Comparison of ENCODE assay signal across 10 mouse cellular contexts in the genomic region with DNA sequence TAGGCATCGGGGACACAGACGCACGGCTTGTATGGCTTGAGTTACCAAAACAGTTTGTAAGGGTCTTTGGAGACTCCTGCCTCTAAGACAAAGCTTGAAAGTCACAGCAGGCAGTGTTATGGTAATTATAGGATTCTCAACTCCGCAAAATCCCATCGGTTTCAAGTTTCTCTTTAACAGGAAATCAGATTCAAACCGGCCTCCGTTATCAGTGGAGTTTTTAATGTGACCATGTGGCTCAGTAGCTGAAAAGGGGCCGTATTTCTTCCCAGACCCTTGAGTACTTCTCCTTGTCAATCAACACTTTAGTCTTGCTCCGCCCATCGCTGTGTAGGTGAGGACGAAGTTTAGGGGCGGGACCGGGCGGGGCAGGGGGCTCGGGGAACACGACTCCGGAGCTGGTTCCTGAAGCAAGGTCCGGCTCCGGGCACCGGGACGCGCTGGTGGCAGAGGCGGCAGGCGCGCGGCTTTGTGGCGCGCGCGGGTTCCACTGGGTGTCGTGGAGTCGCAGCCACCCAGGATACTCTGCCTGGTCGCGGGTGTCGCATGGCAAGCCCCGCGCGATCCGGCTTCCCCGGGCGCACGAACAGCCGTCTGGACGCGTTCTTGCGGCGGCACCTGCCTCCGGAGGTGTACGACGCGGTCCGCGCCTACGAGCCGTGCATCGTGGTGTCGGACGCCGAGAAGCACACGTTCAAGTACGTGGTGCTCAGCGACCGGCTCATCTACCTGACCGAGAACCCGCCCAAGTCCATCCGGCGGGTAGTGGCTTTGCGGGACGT. TPM values are rescaled to one million over a fixed set of nuclear protein-coding genes. Genes with fewer than 3 reads are reported as not detected.
DNase-seq lines count a peak whose midpoint lies in the region; ATAC-seq lines count a peak whose summit lies in the region.
"Had no signal": no experiment of that assay in that cellular context is flagged by ENCODE, and none has a peak within 500 bp of the region (broad histone marks: within the 10 kb centered on the region; RNA-seq: fewer than 3 reads in every experiment).

A gene (plus strand): TSS at position 317 of the 782 bp plus-strand sequence.

- H3K27me3 ChIP-seq in erythroblast, embryonic 14.5 days (ENCODE audit: control insufficient read depth): peaks cover 42% of the 10 kb centered on the region
- H3K27me3 ChIP-seq in hindbrain, embryonic 14.5 days (ENCODE audit: control insufficient read depth, insufficient read depth, low read length): peaks cover 36% of the 10 kb centered on the region
- peaks cover 65% of the 10 kb centered on the region for H3K27me3 ChIP-seq in liver, embryonic 15.5 days
- peaks cover 38% of the 10 kb centered on the region for H3K27me3 ChIP-seq in neural tube, embryonic 12.5 days (replicated peaks)

- ATAC-seq in erythroblast, adult 5-6 weeks (replicated peaks; ENCODE audit: low FRiP score, poor library complexity, severe bottlenecking): no peak
- ATAC-seq in hindbrain, embryonic 14.5 days (ENCODE audit: low FRiP score): no peak
- no peak for ATAC-seq in liver, embryonic 15.5 days (ENCODE audit: insufficient read depth)
- ATAC-seq in neural tube, embryonic 12.5 days (ENCODE audit: low FRiP score, low read depth): peak; percentile 64

- no peak within 1 kb of the TSS for H3K27ac ChIP-seq in hindbrain, embryonic 14.5 days
- no peak within 1 kb of the TSS for H3K27ac ChIP-seq in liver, embryonic 15.5 days (replicated peaks)
- no peak within 1 kb of the TSS for H3K27ac ChIP-seq in neural tube, embryonic 12.5 days

- peak within 1 kb of the TSS; percentile 31 for H3K4me3 ChIP-seq in erythroblast, embryonic 14.5 days (replicated peaks)
- peak within 1 kb of the TSS; percentile 43 for H3K4me3 ChIP-seq in hindbrain, embryonic 14.5 days (replicated peaks; ENCODE audit: low read length)
- peak within 1 kb of the TSS; percentile 44 for H3K4me3 ChIP-seq in liver, embryonic 15.5 days (replicated peaks)
- H3K4me3 ChIP-seq in neural tube, embryonic 12.5 days: peak within 1 kb of the TSS; percentile 44

- WGBS in hindbrain, embryonic 14.5 days: under 1% methylated on average over 62 of the region's 69 CpGs
- WGBS in liver, embryonic 15.5 days (ENCODE audit: insufficient replicate concordance): under 1% methylated on average over 69 of the region's 69 CpGs
- WGBS in neural tube, embryonic 12.5 days: under 1% methylated on average over 69 of the region's 69 CpGs

- H3K4me1 ChIP-seq in erythroblast, embryonic 14.5 days (ENCODE audit: control insufficient read depth): peaks cover 5% of the 10 kb centered on the region
- peaks cover 20% of the 10 kb centered on the region for H3K4me1 ChIP-seq in hindbrain, embryonic 14.5 days (replicated peaks; ENCODE audit: control insufficient read depth, insufficient read depth, low read length)
- peaks cover 16% of the 10 kb centered on the region for H3K4me1 ChIP-seq in liver, embryonic 15.5 days (replicated peaks)
- peaks cover 12% of the 10 kb centered on the region for H3K4me1 ChIP-seq in neural tube, embryonic 12.5 days

- H3K36me3 ChIP-seq in erythroblast, embryonic 14.5 days (ENCODE audit: control insufficient read depth): no peaks in the 10 kb centered on the region
- no peaks in the 10 kb centered on the region for H3K36me3 ChIP-seq in hindbrain, embryonic 14.5 days (replicated peaks; ENCODE audit: control insufficient read depth, insufficient read depth)
- H3K36me3 ChIP-seq in liver, embryonic 15.5 days (replicated peaks): no peaks in the 10 kb centered on the region
- H3K36me3 ChIP-seq in neural tube, embryonic 12.5 days: no peaks in the 10 kb centered on the region
- H3K36me3 ChIP-seq: G1E had no signal

- H3K9me3 ChIP-seq in erythroblast, embryonic 14.5 days (ENCODE audit: control insufficient read depth, low read length): no peaks in the 10 kb centered on the region; the same call in 1 of the 2 replicates
- H3K9me3 ChIP-seq in hindbrain, embryonic 14.5 days (ENCODE audit: control insufficient read depth, low read length): no peaks in the 10 kb centered on the region
- H3K9me3 ChIP-seq in liver, embryonic 15.5 days (replicated peaks): no peaks in the 10 kb centered on the region
- no peaks in the 10 kb centered on the region for H3K9me3 ChIP-seq in neural tube, embryonic 12.5 days

- H3K9ac ChIP-seq in hindbrain, embryonic 14.5 days: peak within 1 kb of the TSS; percentile 52
- no peak within 1 kb of the TSS for H3K9ac ChIP-seq in liver, embryonic 15.5 days
- H3K9ac ChIP-seq in neural tube, embryonic 12.5 days: peak within 1 kb of the TSS; percentile 45

- H3K4me2 ChIP-seq in hindbrain, embryonic 14.5 days (replicated peaks): peak within 1 kb of the TSS; percentile 83
- peak within 1 kb of the TSS; percentile 70 for H3K4me2 ChIP-seq in liver, embryonic 15.5 days
- peak within 1 kb of the TSS; percentile 98 for H3K4me2 ChIP-seq in neural tube, embryonic 12.5 days (replicated peaks)

- peak; percentile 76 for DNase-seq in ES-CJ7 (ENCODE audit: low read depth, low spot score)
- DNase-seq in embryo, embryonic 9.5 days (ENCODE audit: extremely low spot score): peak; percentile 63
- no peak for DNase-seq in hindbrain, embryonic 14.5 days (ENCODE audit: low spot score)
- DNase-seq in urinary bladder, postnatal 14 days (ENCODE audit: low spot score): no peak

RNA-seq across cellular contexts. Expression of the gene that starts here (rescaled TPM):
- not detected in 2 replicates for polyA plus RNA-seq in erythroblast, embryonic 14.5 days (2012)
- not detected in 2 replicates for total RNA-seq in erythroblast, adult 5-6 weeks (2015; ENCODE audit: low replicate concordance)
- total RNA-seq in erythroblast, adult 5-6 weeks (2017; ENCODE audit: low replicate concordance): not detected in 2 replicates
- polyA plus RNA-seq in hindbrain, embryonic 14.5 days (2014; fragmentation: Nextera tagmentation; extraction: Ambion mirVana): 0.16 and 0.31 TPM in 2 replicates
- polyA plus RNA-seq in liver, embryonic 15.5 days (2015; fragmentation: Nextera tagmentation; extraction: Ambion mirVana): not detected in 2 replicates
- polyA plus RNA-seq in neural tube, embryonic 12.5 days (2016; fragmentation: Nextera tagmentation; extraction: Ambion mirVana): 0.14 TPM in 1 of 2 replicates, not detected in the other
- total RNA-seq: neutrophil, adult 5-6 weeks had no signal
- polyA plus RNA-seq: G1E had no signal

Comparison
In these comparisons a context has a peak if more than half of its experiments do, and no peak if none do; other contexts are left out.
1. Peak in ATAC-seq, H3K4me3 ChIP-seq, H3K9ac ChIP-seq and H3K4me2 ChIP-seq in neural tube, embryonic 12.5 days; RNA of the gene not detected or under 1 TPM.
2. DNase-seq: peak in ES-CJ7 (single experiment) and embryo, embryonic 9.5 days (single experiment); none in hindbrain, embryonic 14.5 days (single experiment) and urinary bladder, postnatal 14 days (single experiment).
3. Peak in every context shown above with its lines, with median percentiles within 50 percentile points of each other: H3K4me3 ChIP-seq and H3K4me2 ChIP-seq.